Mouse (Mus musculus) bone marrow, adult 2 months (tissue): ENCODE results near the gene Hoxa1. TPM values are rescaled to one million over a fixed set of nuclear protein-coding genes. Genes with fewer than 3 reads are reported as not detected.

Experiments
- H3K27ac ChIP-seq: fragments of 200-500 bp; 2 replicates; pipeline ENCODE4 v1.5.1; 2012; ENCODE audit warnings: low read depth, mild to moderate bottlenecking, control low read depth, inconsistent platforms, low read length; ENCODE audit not compliant: control insufficient read depth, poor library complexity, insufficient read depth
- H3K4me1 ChIP-seq: fragments of 200-500 bp; 2 replicates; pipeline ENCODE4 v1.6.1; 2011; ENCODE audit warnings: low read length; ENCODE audit not compliant: control insufficient read depth, insufficient read depth
- H3K4me3 ChIP-seq: fragments of 200-500 bp; replicated peaks from 2 replicates; pipeline ENCODE3; 2011; ENCODE audit warnings: mild to moderate bottlenecking, low read depth, low read length, control low read depth; ENCODE audit not compliant: control insufficient read depth
- CTCF ChIP-seq: fragments of 200-500 bp; IDR thresholded peaks from 2 replicates; pipeline ENCODE4 v1.5.1; 2011; ENCODE audit warnings: low read length, control low read depth; ENCODE audit not compliant: control insufficient read depth, insufficient read depth
- POLR2A ChIP-seq: fragments of 200-500 bp; IDR thresholded peaks from 2 replicates; pipeline ENCODE4 v1.6.1; 2011; ENCODE audit warnings: low read depth, mild to moderate bottlenecking, control low read depth, low read length, borderline replicate concordance; ENCODE audit not compliant: control insufficient read depth
- WGBS: fragments of 180-500 bp; shearing (Covaris S2); methylation state at CpG from one replicate; pipeline ENCODE4 v1.1.7; 2018; 5-methylcytosine and 5-hydroxymethylcytosine counted together
- polyA plus RNA-seq: library from polyadenylated mRNA; stranded (reverse); fragments of >200 nt; gene quantifications from 2 replicates; pipeline ENCODE4 v1.2.4, GENCODE M21; 2011; ENCODE audit warnings: low replicate concordance; ENCODE audit not compliant: missing spikeins, insufficient read depth, insufficient read length

Gene Hoxa1
- polyA plus RNA-seq, 1 experiment: 0.97 TPM

GRCm38 (mm10) chr6:52160511-52161335 lies 2.6 kb upstream of the Hoxa1 start:
- TF ChIP-seq CTCF (no peak), POLR2A (no peak)
- no peak overlapping the region for H3K27ac ChIP-seq
- WGBS: 20% methylated on average over 30 of the region's 30 CpGs
- H3K4me1 ChIP-seq: no peaks in the 10 kb centered on the region
- H3K4me3 ChIP-seq: no peak overlapping the region

- 6% methylated on average over 9 of the region's 9 CpGs for WGBS
- no peaks in the 10 kb centered on the region for H3K4me1 ChIP-seq
- H3K4me3 ChIP-seq: no peak overlapping the region
- H3K27ac ChIP-seq: no peak overlapping the region
- TF ChIP-seq CTCF (no peak), POLR2A (no peak)
Measured at GRCm38 (mm10) chr6:52159979-52160378, 1.9 kb upstream of the Hoxa1 start.

DNA sequence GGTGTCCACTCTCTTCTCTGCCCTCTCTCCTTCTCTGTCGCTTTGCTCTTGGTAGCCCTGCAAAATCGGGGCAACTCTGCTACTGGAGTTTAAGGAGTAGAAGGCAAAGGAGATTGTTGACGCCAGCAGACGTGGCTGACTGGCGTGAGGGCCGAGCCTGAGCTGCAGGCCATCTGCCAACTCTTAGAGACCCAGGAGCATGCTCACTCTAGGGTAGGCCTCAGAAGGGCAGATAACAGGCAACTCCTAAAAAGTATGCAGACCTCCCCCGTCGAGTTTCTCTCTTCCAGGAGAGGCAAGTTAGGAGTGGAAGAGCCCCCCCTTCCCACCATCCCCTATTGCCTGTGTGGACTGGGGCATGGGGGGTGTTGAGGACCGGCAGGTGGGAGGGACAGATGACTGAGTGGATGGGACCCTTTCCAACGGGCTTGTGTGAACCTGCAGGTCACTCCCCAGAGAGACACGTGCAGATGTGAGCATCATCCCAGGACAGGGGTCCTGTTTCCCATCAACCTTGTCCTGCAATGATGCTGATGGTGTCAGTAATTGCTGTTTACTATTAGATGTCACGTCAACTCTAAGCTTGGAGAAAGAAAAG lies 1.1 kb upstream of the Hoxa1 start:
- Histone ChIP-seq H3K4me1 (no peaks in the 10 kb centered on the region), H3K4me3 (no peak overlapping the region), H3K27ac (no peak overlapping the region)
- TF ChIP-seq POLR2A (no peak), CTCF (no peak)
- 31% methylated on average over 12 of the region's 12 CpGs for WGBS

GRCm38 (mm10) chr6:52157466-52158275 lies 446 bp downstream of the Hoxa1 start:
- peak overlapping the region; percentile 48 for H3K4me3 ChIP-seq
- no peak for TF ChIP-seq CTCF
- TF ChIP-seq POLR2A: no peak
- no peaks in the 10 kb centered on the region for H3K4me1 ChIP-seq
- WGBS: 4% methylated on average over 32 of the region's 32 CpGs
- H3K27ac ChIP-seq: no peak overlapping the region

- Histone ChIP-seq H3K4me1 (no peaks in the 10 kb centered on the region), H3K27ac (no peak overlapping the region), H3K4me3 (no peak overlapping the region)
- TF ChIP-seq CTCF: no peak
- TF ChIP-seq POLR2A: no peak
- WGBS: 16% methylated on average over 20 of the region's 20 CpGs
Measured at GRCm38 (mm10) chr6:52156551-52157200, 1.4 kb downstream of the Hoxa1 start.

DNA sequence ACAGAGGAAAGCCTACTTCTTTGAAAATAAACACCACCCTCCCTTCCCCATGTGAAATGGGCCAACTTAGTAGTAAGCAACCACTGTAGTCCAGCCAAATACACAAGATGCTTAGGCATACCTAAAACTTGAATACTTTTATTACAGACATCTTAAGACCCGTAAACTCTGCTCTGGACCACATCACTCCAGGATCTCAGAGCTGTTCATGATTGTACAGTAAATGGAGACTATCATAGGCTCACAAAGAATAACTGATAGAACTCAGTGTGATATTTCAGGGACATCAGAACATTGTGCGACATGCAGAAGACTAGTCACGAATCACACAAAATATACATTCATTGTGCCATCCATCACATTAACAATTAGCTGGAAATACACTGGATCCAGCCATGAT lies 2.6 kb downstream of the Hoxa1 start:
- 82% methylated on average over 3 of the region's 3 CpGs for WGBS
- no peak overlapping the region for H3K27ac ChIP-seq
- H3K4me3 ChIP-seq: no peak overlapping the region
- TF ChIP-seq POLR2A (no peak), CTCF (no peak)
- H3K4me1 ChIP-seq: no peaks in the 10 kb centered on the region

GRCm38 (mm10) chr6:52154044-52154443 lies 4.1 kb downstream of the Hoxa1 start:
- TF ChIP-seq CTCF (no peak), POLR2A (no peak)
- H3K27ac ChIP-seq: no peak overlapping the region
- no peaks in the 10 kb centered on the region for H3K4me1 ChIP-seq
- no peak overlapping the region for H3K4me3 ChIP-seq
- WGBS: 75% methylated on average over 5 of the region's 5 CpGs
